Mouse (Mus musculus) liver, postnatal 0 days (tissue): ENCODE data around the gene Plod2.

ENCODE experiments used
- CTCF ChIP-seq: sonication (generic); IDR thresholded peaks from 2 replicates; pipeline ENCODE4 v1.5.1; 2016; ENCODE audit warnings: antibody characterized with exemption, low read depth
- EP300 ChIP-seq: IDR thresholded peaks from 2 replicates; pipeline ENCODE4 v1.6.1; 2016; ENCODE audit warnings: antibody characterized with exemption, low read depth, mild to moderate bottlenecking

DNA sequence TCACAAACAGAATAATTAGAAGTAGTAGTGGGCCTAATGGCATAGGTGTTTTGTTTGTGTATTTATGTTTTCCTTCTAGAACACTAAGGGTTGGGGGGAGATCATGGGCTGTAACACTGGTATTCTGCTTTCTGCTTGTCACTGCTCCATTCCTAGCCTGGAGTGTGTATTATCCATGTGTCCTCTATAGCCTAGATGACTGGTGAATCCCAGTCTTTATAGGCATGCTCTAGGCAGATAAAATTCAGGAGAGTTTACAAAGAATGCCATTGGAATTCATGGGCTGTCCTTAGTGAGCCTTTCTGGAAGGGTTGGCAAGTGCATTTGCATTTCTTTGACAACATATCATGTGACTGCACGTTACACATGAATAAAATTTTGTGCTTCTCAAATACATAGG lies 44.0 kb downstream of the Plod2 start:
- TF ChIP-seq CTCF (no peak), EP300 (no peak)
